In the genomic region with DNA sequence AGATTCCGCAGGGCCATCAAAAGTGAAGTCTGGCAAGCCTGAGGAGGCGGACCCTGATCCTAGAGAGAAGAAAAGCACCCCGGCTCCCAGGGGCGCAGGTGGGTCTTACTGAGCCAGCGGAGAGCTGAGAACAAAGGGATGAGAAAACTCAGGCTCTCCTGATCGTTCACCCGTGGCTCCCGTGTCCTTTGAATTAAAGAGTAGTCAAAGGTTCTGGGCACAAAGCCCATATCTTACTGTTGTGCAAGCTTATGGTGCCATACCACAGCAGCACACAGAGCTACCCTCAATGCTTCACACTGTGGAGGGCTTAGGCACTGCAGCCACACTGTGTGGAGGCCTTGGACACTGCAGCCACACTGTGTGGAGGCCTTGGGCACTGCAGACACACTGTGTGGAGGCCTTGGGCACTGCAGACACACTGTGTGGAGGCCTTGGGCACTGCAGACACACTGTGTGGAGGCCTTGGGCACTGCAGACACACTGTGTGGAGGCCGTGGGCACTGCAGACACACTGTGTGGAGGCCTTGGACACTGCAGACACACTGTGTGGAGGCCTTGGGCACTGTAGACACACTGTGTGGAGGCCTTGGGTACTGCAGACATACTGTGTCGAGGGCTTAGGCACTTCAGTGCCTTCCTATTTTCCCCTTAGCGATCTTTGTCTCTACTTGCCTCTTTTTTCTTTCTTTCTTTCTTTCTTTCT, we compare ENCODE assay signal across 23 mouse cellular contexts. TPM values are rescaled to one million over a fixed set of nuclear protein-coding genes. Genes with fewer than 3 reads are reported as not detected.
DNase-seq lines count a peak whose midpoint lies in the region; ATAC-seq and TF ChIP-seq lines count a peak whose summit lies in the region.
"Had no signal": no experiment of that assay in that cellular context is flagged by ENCODE, and none has a peak within 500 bp of the region (broad histone marks: within the 10 kb centered on the region; RNA-seq: fewer than 3 reads in every experiment).

No protein-coding gene starts in this region.

- peaks cover 77% of the 10 kb centered on the region for H3K36me3 ChIP-seq in intestine, postnatal 0 days (ENCODE audit: control insufficient read depth, insufficient read depth)
- peaks cover 18% of the 10 kb centered on the region for H3K36me3 ChIP-seq in intestine, embryonic 16.5 days (ENCODE audit: control insufficient read depth, insufficient read depth, low read length)

- peak; percentile 18 for DNase-seq in 416B (ENCODE audit: low read depth)
- DNase-seq in NIH3T3 (ENCODE audit: low read depth): peak; percentile 24
- no peak for DNase-seq in lung, adult 18-20 months
- no peak for DNase-seq in gastrocnemius, adult 2 months
- DNase-seq in testis, postnatal 14 days (ENCODE audit: low spot score): no peak
- DNase-seq: cerebellum, adult 11-12 months; gastrocnemius, postnatal 36 days; lung, postnatal 10 days; retina, postnatal 1 day; thymus, postnatal 4 days had no signal

- H3K4me1 ChIP-seq in intestine, postnatal 0 days (replicated peaks; ENCODE audit: control insufficient read depth, insufficient read depth, low read length): no peaks in the 10 kb centered on the region
- no peaks in the 10 kb centered on the region for H3K4me1 ChIP-seq in intestine, embryonic 16.5 days (ENCODE audit: control insufficient read depth, insufficient read depth, low read length)
- H3K4me1 ChIP-seq: heart, embryonic 12.5 days; limb, embryonic 15.5 days had no signal

- H3K4me3 ChIP-seq in intestine, postnatal 0 days (ENCODE audit: low read depth, low read length): no peak overlapping the region
- H3K4me3 ChIP-seq in intestine, embryonic 16.5 days (ENCODE audit: low read length): no peak overlapping the region
- no peak overlapping the region for H3K4me3 ChIP-seq in gastrocnemius, adult 2 months
- H3K4me3 ChIP-seq: erythroblast, embryonic 14.5 days; heart, embryonic 12.5 days; hindbrain, embryonic 15.5 days; limb, embryonic 15.5 days had no signal

- TF ChIP-seq CTCF in intestine, postnatal 0 days (IDR thresholded peaks at IDR 0.05; ENCODE audit: low read depth): 0 out of 2 replicates have a peak, but pooled peaks have one; percentile 5
- TF ChIP-seq CTCF in gastrocnemius, adult 2 months (IDR thresholded peaks at IDR 0.05): no peak

- ATAC-seq in intestine, postnatal 0 days: no peak
- ATAC-seq in intestine, embryonic 16.5 days: no peak
- 0 out of 2 replicates have a peak, but pooled peaks have one; percentile 20 for ATAC-seq in granulocyte monocyte progenitor cell, adult 5-6 weeks (replicated peaks; ENCODE audit: poor library complexity, severe bottlenecking)
- ATAC-seq: midbrain, embryonic 16.5 days had no signal

- WGBS in intestine, postnatal 0 days: 89% methylated on average over 11 of the region's 11 CpGs
- 89% methylated on average over 11 of the region's 11 CpGs for WGBS in intestine, embryonic 16.5 days

- H3K9me3 ChIP-seq in intestine, postnatal 0 days (ENCODE audit: control insufficient read depth): no peaks in the 10 kb centered on the region
- H3K9me3 ChIP-seq in intestine, embryonic 16.5 days (ENCODE audit: control insufficient read depth, low read length): no peaks in the 10 kb centered on the region
- H3K9me3 ChIP-seq: heart, embryonic 12.5 days; hindbrain, embryonic 15.5 days; limb, embryonic 15.5 days had no signal

- H3K4me2 ChIP-seq in intestine, postnatal 0 days (replicated peaks; ENCODE audit: low read depth): no peak overlapping the region
- H3K4me2 ChIP-seq in intestine, embryonic 16.5 days (ENCODE audit: low read depth, low read length): no peak overlapping the region
- H3K4me2 ChIP-seq: heart, embryonic 12.5 days; hindbrain, embryonic 15.5 days; limb, embryonic 15.5 days had no signal

- no peaks in the 10 kb centered on the region for H3K27me3 ChIP-seq in intestine, postnatal 0 days (replicated peaks; ENCODE audit: control insufficient read depth, insufficient read depth, low read length)
- no peaks in the 10 kb centered on the region for H3K27me3 ChIP-seq in intestine, embryonic 16.5 days (replicated peaks; ENCODE audit: control insufficient read depth, insufficient read depth, low read length)
- H3K27me3 ChIP-seq: heart, embryonic 12.5 days; hindbrain, embryonic 15.5 days; limb, embryonic 15.5 days had no signal

- no peak overlapping the region for H3K27ac ChIP-seq in intestine, postnatal 0 days (ENCODE audit: low read depth, low read length)
- H3K27ac ChIP-seq in intestine, embryonic 16.5 days (ENCODE audit: low read length): no peak overlapping the region
- H3K27ac ChIP-seq in gastrocnemius, adult 2 months: no peak overlapping the region
- H3K27ac ChIP-seq: hindbrain, embryonic 15.5 days; limb, embryonic 15.5 days had no signal

- H3K9ac ChIP-seq in intestine, postnatal 0 days (ENCODE audit: low read depth, low read length): no peak overlapping the region
- H3K9ac ChIP-seq in intestine, embryonic 16.5 days (ENCODE audit: low read depth, low read length): no peak overlapping the region
- H3K9ac ChIP-seq: heart, embryonic 12.5 days; hindbrain, embryonic 15.5 days; limb, embryonic 15.5 days had no signal

- intact Hi-C loops in gastrocnemius, adult 2 months (cut with DNase I): no loop called here

RNA-seq across cellular contexts. Expression of gene Fam209, which starts 5.7 kb away (rescaled TPM):
- not detected in 2 replicates for polyA plus RNA-seq in intestine, postnatal 0 days (2015; fragmentation: Nextera tagmentation; extraction: Ambion mirVana)
- polyA plus RNA-seq in intestine, embryonic 16.5 days (2015; fragmentation: Nextera tagmentation; extraction: Ambion mirVana): 0.20 TPM in 1 of 2 replicates, not detected in the other
- 2.5 and 2.6 TPM in 2 replicates for total RNA-seq in granulocyte monocyte progenitor cell, adult 5-6 weeks (2014; fragmentation: Nextera tagmentation)
- 4.3 and 5.4 TPM in 2 replicates for total RNA-seq in granulocyte monocyte progenitor cell, adult 5-6 weeks (2017)
- under 1 TPM in 1 of 2 experiments, not detected in 1; 0.36 TPM for total RNA-seq in gastrocnemius, adult 2 months (2021)
- total RNA-seq: common myeloid progenitor, adult 5-6 weeks; heart, postnatal 25 days; layer of hippocampus, postnatal 10 days; left cerebral cortex, postnatal 25 days had no signal
- polyA plus RNA-seq: erythroblast, embryonic 14.5 days; hindbrain, embryonic 15.5 days; midbrain, embryonic 16.5 days had no signal

RNA-seq across cellular contexts. Expression of gene Gcnt7, which starts 8.2 kb away (rescaled TPM):
- 0.17 and 0.51 TPM in 2 replicates for polyA plus RNA-seq in intestine, postnatal 0 days (2015; fragmentation: Nextera tagmentation; extraction: Ambion mirVana)
- polyA plus RNA-seq in intestine, embryonic 16.5 days (2015; fragmentation: Nextera tagmentation; extraction: Ambion mirVana): 0.99 and 1.0 TPM in 2 replicates
- not detected in 2 replicates for total RNA-seq in granulocyte monocyte progenitor cell, adult 5-6 weeks (2014; fragmentation: Nextera tagmentation)
- not detected in 2 replicates for total RNA-seq in granulocyte monocyte progenitor cell, adult 5-6 weeks (2017)
- not detected for total RNA-seq in gastrocnemius, adult 2 months (2021)
- total RNA-seq: gastrocnemius, postnatal 36 days; heart, postnatal 25 days; layer of hippocampus, postnatal 10 days; left cerebral cortex, postnatal 25 days; megakaryocyte-erythroid progenitor cell, adult 5-6 weeks had no signal
- polyA plus RNA-seq: erythroblast, embryonic 14.5 days had no signal

RNA-seq across cellular contexts. Expression of gene Rtf2, which starts 26.2 kb away (rescaled TPM):
- polyA plus RNA-seq in intestine, postnatal 0 days (2015; fragmentation: Nextera tagmentation; extraction: Ambion mirVana): 75.3 and 82.5 TPM in 2 replicates
- polyA plus RNA-seq in intestine, embryonic 16.5 days (2015; fragmentation: Nextera tagmentation; extraction: Ambion mirVana): 78.1 and 79.4 TPM in 2 replicates
- 44.7 and 59.2 TPM in 2 replicates for total RNA-seq in granulocyte monocyte progenitor cell, adult 5-6 weeks (2014; fragmentation: Nextera tagmentation)
- total RNA-seq in granulocyte monocyte progenitor cell, adult 5-6 weeks (2017): 147 and 160 TPM in 2 replicates
- total RNA-seq in gastrocnemius, adult 2 months (2021): 10 to 100 TPM; 28.1 to 29.3 TPM

Comparison
In these comparisons a context has a peak if more than half of its experiments do, and no peak if none do; other contexts are left out.
1. DNase-seq: peak in 416B (single experiment) and NIH3T3 (single experiment); none in lung, adult 18-20 months (0 of 2), gastrocnemius, adult 2 months (single experiment) and testis, postnatal 14 days (single experiment).